Mouse (Mus musculus): ENCODE measurements around the gene Igf1r.

DNA sequence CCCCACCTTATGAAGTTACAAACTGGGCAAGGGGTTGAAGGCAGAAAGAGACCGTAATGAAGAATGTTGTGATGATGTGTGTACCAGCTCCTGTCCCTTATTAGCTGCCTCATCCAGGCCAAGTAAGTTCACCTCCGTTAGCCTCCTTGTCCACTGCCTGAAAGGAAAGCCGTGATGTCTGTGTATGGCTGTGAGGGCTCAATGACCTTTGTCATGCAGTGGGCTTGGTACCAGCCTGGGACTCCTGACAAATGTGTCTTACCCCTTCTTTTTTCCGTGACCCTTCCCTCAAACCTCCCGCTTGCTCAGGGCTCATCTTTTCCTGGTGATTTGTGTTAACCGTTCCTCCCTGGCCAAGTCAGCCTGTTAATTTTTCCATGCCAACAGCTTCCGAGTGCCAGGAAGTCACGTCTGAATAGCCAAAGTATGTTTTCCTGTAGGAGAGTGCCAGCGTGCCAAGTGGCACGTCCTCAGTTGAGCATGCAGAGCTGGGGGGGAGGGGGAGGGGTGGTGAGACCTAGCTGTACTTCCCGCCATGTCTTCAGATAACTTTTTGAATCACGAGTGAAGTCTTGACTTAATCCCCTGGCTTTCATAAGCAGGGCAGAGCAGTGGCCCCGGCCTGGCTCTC lies 178.4 kb downstream of the Igf1r start:
- TF ChIP-seq CTCF (IDR thresholded peaks at IDR 0.05; ENCODE audit: low read depth) (no peak), EP300 (IDR thresholded peaks at IDR 0.05; ENCODE audit: low read depth) (no peak)

All from liver, postnatal 0 days (tissue).